Comparison of ENCODE assay signal across 8 mouse cellular contexts in genomic region chr9:111056519-111056797, GRCm38 (mm10). TPM values are rescaled to one million over a fixed set of nuclear protein-coding genes. Genes with fewer than 3 reads are reported as not detected.
A peak's percentile ranks its signal among the peaks of the same experiment; 100 is the strongest.
DNase-seq lines count a peak whose midpoint lies in the region; ATAC-seq and TF ChIP-seq lines count a peak whose summit lies in the region.

No protein-coding gene starts in this region.

- no peaks in the 10 kb centered on the region for H3K27me3 ChIP-seq in liver, adult 2 months (ENCODE audit: control insufficient read depth, insufficient read depth, low read length)
- no peaks in the 10 kb centered on the region for H3K27me3 ChIP-seq in embryonic facial prominence, embryonic 12.5 days
- no peaks in the 10 kb centered on the region for H3K27me3 ChIP-seq in intestine, embryonic 14.5 days (replicated peaks; ENCODE audit: control insufficient read depth, insufficient read depth, low read length)
- no peaks in the 10 kb centered on the region for H3K27me3 ChIP-seq in neural tube, embryonic 12.5 days (replicated peaks)

- H3K9me3 ChIP-seq in embryonic facial prominence, embryonic 12.5 days: no peaks in the 10 kb centered on the region
- H3K9me3 ChIP-seq in intestine, embryonic 14.5 days (ENCODE audit: control insufficient read depth, low read length): no peaks in the 10 kb centered on the region
- H3K9me3 ChIP-seq in neural tube, embryonic 12.5 days: no peaks in the 10 kb centered on the region

- WGBS in liver, adult 2 months: under 1% methylated on average over 11 of the region's 11 CpGs
- 16% methylated on average over 11 of the region's 11 CpGs for WGBS in embryonic facial prominence, embryonic 12.5 days
- WGBS in intestine, embryonic 14.5 days: 7% methylated on average over 11 of the region's 11 CpGs
- WGBS in neural tube, embryonic 12.5 days: 49% methylated on average over 11 of the region's 11 CpGs

- H3K4me2 ChIP-seq in embryonic facial prominence, embryonic 12.5 days (replicated peaks): peak overlapping the region; percentile 62
- H3K4me2 ChIP-seq in intestine, embryonic 14.5 days (ENCODE audit: low read length): peak overlapping the region; percentile 68
- H3K4me2 ChIP-seq in neural tube, embryonic 12.5 days (replicated peaks): peak overlapping the region; percentile 17

- peak overlapping the region; percentile 70 for H3K9ac ChIP-seq in liver, adult 2 months (ENCODE audit: low read depth, low read length)
- no peak overlapping the region for H3K9ac ChIP-seq in embryonic facial prominence, embryonic 12.5 days
- H3K9ac ChIP-seq in intestine, embryonic 14.5 days (ENCODE audit: low read length): peak overlapping the region; percentile 34
- no peak overlapping the region for H3K9ac ChIP-seq in neural tube, embryonic 12.5 days

- no peak for DNase-seq in liver, adult 2 months (ENCODE audit: extremely low read depth, low read depth, low spot score)
- no peak for DNase-seq in liver
- DNase-seq in intestine, embryonic 14.5 days (ENCODE audit: low spot score): no peak
- no peak for DNase-seq in layer of hippocampus, postnatal 36 days
- DNase-seq in T-cell, adult 2 months (ENCODE audit: low spot score): no peak
- DNase-seq in thymus, postnatal 4 days: no peak

- peak overlapping the region; percentile 32 for H3K27ac ChIP-seq in liver, adult 2 months (replicated peaks; ENCODE audit: insufficient read depth, low read depth, low read length)
- no peak overlapping the region for H3K27ac ChIP-seq in embryonic facial prominence, embryonic 12.5 days
- H3K27ac ChIP-seq in intestine, embryonic 14.5 days (ENCODE audit: low read depth): no peak overlapping the region
- H3K27ac ChIP-seq in neural tube, embryonic 12.5 days: no peak overlapping the region

- no peaks in the 10 kb centered on the region for H3K36me3 ChIP-seq in liver, adult 2 months (ENCODE audit: control insufficient read depth, insufficient read depth, low read length)
- H3K36me3 ChIP-seq in embryonic facial prominence, embryonic 12.5 days: no peaks in the 10 kb centered on the region
- H3K36me3 ChIP-seq in intestine, embryonic 14.5 days (ENCODE audit: control insufficient read depth, insufficient read depth, low read length): no peaks in the 10 kb centered on the region
- H3K36me3 ChIP-seq in neural tube, embryonic 12.5 days: no peaks in the 10 kb centered on the region

- ATAC-seq in embryonic facial prominence, embryonic 12.5 days (ENCODE audit: insufficient number of reproducible peaks, insufficient read depth, low FRiP score, low TSS enrichment): no peak
- no peak for ATAC-seq in intestine, embryonic 14.5 days (replicated peaks; ENCODE audit: low FRiP score, low TSS enrichment, low read depth)
- ATAC-seq in neural tube, embryonic 12.5 days (ENCODE audit: low FRiP score, low read depth): no peak

- no peaks in the 10 kb centered on the region for H3K79me2 ChIP-seq in liver, adult 2 months (ENCODE audit: control insufficient read depth, insufficient read depth, low read length)

- peak overlapping the region; percentile 53 for H3K4me3 ChIP-seq in liver, adult 2 months (ENCODE audit: insufficient read depth, low read depth, low read length)
- H3K4me3 ChIP-seq in embryonic facial prominence, embryonic 12.5 days: peak overlapping the region; percentile 36
- peak overlapping the region; percentile 43 for H3K4me3 ChIP-seq in intestine, embryonic 14.5 days (ENCODE audit: low read depth, low read length)
- H3K4me3 ChIP-seq in neural tube, embryonic 12.5 days: peak overlapping the region; percentile 13; the same call in 1 of the 2 replicates

- H3K4me1 ChIP-seq in liver, adult 2 months (ENCODE audit: control insufficient read depth, insufficient read depth, low read length): no peaks in the 10 kb centered on the region; the same call in 1 of the 2 replicates
- H3K4me1 ChIP-seq in embryonic facial prominence, embryonic 12.5 days: peaks cover 23% of the 10 kb centered on the region; the same call in 1 of the 2 replicates
- peaks cover 12% of the 10 kb centered on the region for H3K4me1 ChIP-seq in intestine, embryonic 14.5 days (replicated peaks; ENCODE audit: control insufficient read depth, insufficient read depth, low read length)
- H3K4me1 ChIP-seq in neural tube, embryonic 12.5 days: no peaks in the 10 kb centered on the region

- TF ChIP-seq POLR2A in liver, adult 2 months (IDR thresholded peaks at IDR 0.05; ENCODE audit: extremely low read depth, insufficient read depth, low read length): no peak

- TF ChIP-seq CTCF in liver, adult 2 months (IDR thresholded peaks at IDR 0.05; ENCODE audit: low read depth, low read length): no peak

RNA-seq across cellular contexts. Expression of gene Ccrl2, which starts 0.9 kb away (rescaled TPM):
- total RNA-seq in liver, adult 2 months (2014; rRNA removed): 2.4 and 3.2 TPM in 2 replicates
- polyA plus RNA-seq in liver, adult 2 months (2012; rRNA removed): 1.3 and 1.8 TPM in 2 replicates
- 0.92 and 0.93 TPM in 2 replicates for polyA plus RNA-seq in embryonic facial prominence, embryonic 12.5 days (2016; fragmentation: Nextera tagmentation; extraction: Ambion mirVana)
- 1.3 and 1.7 TPM in 2 replicates for polyA plus RNA-seq in intestine, embryonic 14.5 days (2014; fragmentation: Nextera tagmentation; extraction: Ambion mirVana)
- polyA plus RNA-seq in neural tube, embryonic 12.5 days (2016; fragmentation: Nextera tagmentation; extraction: Ambion mirVana): 0.70 and 0.72 TPM in 2 replicates
- under 1 TPM; 0.86 to 0.90 TPM for total RNA-seq in layer of hippocampus, postnatal 36 days (2021)

RNA-seq across cellular contexts. Expression of gene Ltf, which starts 37.4 kb away (rescaled TPM):
- 0.37 and 0.47 TPM in 2 replicates for total RNA-seq in liver, adult 2 months (2014; rRNA removed)
- polyA plus RNA-seq in liver, adult 2 months (2012; rRNA removed): 0.12 and 0.51 TPM in 2 replicates
- 1.3 and 4.5 TPM in 2 replicates for polyA plus RNA-seq in embryonic facial prominence, embryonic 12.5 days (2016; fragmentation: Nextera tagmentation; extraction: Ambion mirVana)
- 1.5 and 1.6 TPM in 2 replicates for polyA plus RNA-seq in intestine, embryonic 14.5 days (2014; fragmentation: Nextera tagmentation; extraction: Ambion mirVana)
- 1.2 and 2.2 TPM in 2 replicates for polyA plus RNA-seq in neural tube, embryonic 12.5 days (2016; fragmentation: Nextera tagmentation; extraction: Ambion mirVana)
- total RNA-seq in layer of hippocampus, postnatal 36 days (2021): under 1 TPM; 0.30 to 0.63 TPM

Comparison
In these comparisons a context has a peak if more than half of its experiments do, and no peak if none do; other contexts are left out.
1. H3K9ac ChIP-seq: peak in liver, adult 2 months (single experiment) and intestine, embryonic 14.5 days (single experiment); none in embryonic facial prominence, embryonic 12.5 days (single experiment) and neural tube, embryonic 12.5 days (single experiment).
2. H3K4me2 ChIP-seq: peak in every context shown above with its lines; median percentile 68 in intestine, embryonic 14.5 days; 62 in embryonic facial prominence, embryonic 12.5 days; 17 in neural tube, embryonic 12.5 days.
3. Peak in every context shown above with its lines, with median percentiles within 50 percentile points of each other: H3K4me3 ChIP-seq.